Mouse (Mus musculus): ENCODE results near the gene Cuta.

Gene Cuta

DNA sequence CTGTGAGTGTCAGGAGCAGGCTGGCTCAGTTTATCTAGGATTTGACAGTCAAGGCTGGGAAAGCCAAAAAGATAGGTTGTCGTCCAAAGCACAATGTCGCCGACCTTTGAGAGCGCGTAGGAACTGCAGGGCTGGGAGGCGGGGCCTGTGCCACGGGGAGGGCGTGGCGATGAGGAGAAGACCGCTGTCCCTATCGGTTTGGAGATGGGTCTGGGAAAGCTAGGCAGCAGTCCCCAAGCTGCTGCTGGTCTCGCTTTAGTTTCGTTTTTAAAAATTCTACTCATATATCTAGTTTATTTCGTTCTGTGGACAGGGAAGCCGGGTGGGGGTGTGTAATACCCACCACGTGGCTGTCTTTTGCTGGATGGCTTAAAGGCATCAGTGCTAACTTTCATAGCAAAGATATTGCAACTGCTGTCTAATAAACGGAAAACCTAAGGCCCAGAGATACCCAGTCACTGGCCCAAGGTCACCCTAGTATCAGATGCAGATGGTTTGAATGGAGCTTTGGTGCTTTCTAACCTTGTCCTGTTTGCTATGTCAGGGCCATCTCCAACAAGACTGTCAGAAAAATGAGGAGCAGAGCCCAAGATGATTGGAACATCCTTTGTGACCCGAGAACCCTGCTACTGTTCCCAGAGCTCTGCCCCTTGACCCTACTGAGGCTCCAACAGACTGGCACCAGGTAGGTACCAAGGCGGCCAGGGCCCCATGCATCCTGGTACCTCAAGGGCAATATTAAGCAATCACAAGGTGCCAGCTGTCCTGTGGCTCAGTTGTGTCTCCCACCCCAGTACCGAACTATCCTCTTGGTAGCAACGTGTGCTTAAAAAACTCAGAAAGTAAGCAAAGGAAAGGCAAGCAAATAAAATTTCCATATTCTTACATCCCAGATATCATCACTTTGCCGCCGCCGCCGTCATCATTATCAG lies 54.1 kb downstream of the Cuta start:
- DNase-seq = peak; percentile 74
